Comparison of ENCODE assay signal across 7 mouse cellular contexts in the genomic region with DNA sequence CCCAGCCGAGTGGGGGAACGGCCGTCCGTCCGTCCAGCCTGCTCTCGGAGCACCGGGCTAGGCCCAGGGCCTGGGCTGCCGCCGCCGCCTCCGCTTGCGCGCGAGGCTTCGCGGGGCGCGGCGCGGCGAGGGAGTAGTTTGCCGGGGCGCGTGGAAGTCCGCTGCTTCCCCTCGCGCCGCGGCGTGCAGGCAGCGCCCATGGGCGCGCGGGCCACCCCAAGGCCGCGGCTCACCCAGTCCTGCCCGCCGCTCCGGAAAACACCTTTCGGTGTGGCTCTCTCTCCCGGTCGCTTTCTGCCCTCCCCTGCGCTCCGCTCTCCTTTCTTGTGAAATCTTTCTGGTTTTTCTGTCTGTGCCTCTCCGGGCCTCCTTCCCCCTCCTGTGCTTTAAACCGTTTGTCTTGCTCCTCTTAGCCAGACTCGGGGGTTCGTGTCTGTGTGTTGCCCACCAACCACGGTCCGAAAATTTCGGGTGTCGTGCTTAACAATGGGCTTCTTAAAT. TPM values are rescaled to one million over a fixed set of nuclear protein-coding genes. Genes with fewer than 3 reads are reported as not detected.
A peak's percentile ranks its signal among the peaks of the same experiment; 100 is the strongest.
DNase-seq lines count a peak whose midpoint lies in the region; ATAC-seq and TF ChIP-seq lines count a peak whose summit lies in the region.

No protein-coding gene starts in this region.

- ATAC-seq in granulocyte monocyte progenitor cell, adult 5-6 weeks (replicated peaks; ENCODE audit: poor library complexity, severe bottlenecking), result peak; percentile 3; the same call in 1 of the 2 replicates
- ATAC-seq in liver, embryonic 13.5 days (ENCODE audit: low read depth), result no peak
- ATAC-seq in neural tube, embryonic 14.5 days (ENCODE audit: low read depth), result no peak

- no peaks in the 10 kb centered on the region for H3K9me3 ChIP-seq in liver, embryonic 13.5 days (replicated peaks)
- H3K9me3 ChIP-seq in neural tube, embryonic 14.5 days (ENCODE audit: control insufficient read depth, low read length), result no peaks in the 10 kb centered on the region

- H3K9ac ChIP-seq in liver, embryonic 13.5 days, result peak overlapping the region; percentile 100
- peak overlapping the region; percentile 92 for H3K9ac ChIP-seq in neural tube, embryonic 14.5 days (replicated peaks; ENCODE audit: low read depth, low read length)

- WGBS in lung, adult 2 months, result under 1% methylated on average over 52 of the region's 52 CpGs
- WGBS in liver, embryonic 13.5 days (ENCODE audit: insufficient replicate concordance), result under 1% methylated on average over 52 of the region's 52 CpGs
- WGBS in neural tube, embryonic 14.5 days, result under 1% methylated on average over 38 of the region's 52 CpGs

- H3K4me1 ChIP-seq in lung, adult 2 months (ENCODE audit: control insufficient read depth, insufficient read depth, low read length), result peaks cover 3% of the 10 kb centered on the region
- H3K4me1 ChIP-seq in liver, embryonic 13.5 days (replicated peaks), result peaks cover 48% of the 10 kb centered on the region
- H3K4me1 ChIP-seq in neural tube, embryonic 14.5 days (ENCODE audit: control insufficient read depth, insufficient read depth, low read length), result peaks cover 25% of the 10 kb centered on the region

- TF ChIP-seq CTCF in lung, adult 2 months (IDR thresholded peaks at IDR 0.05; ENCODE audit: insufficient read depth, low read length), result no peak
- TF ChIP-seq CTCF in brain, embryonic 14.5 days (IDR thresholded peaks at IDR 0.05; ENCODE audit: borderline replicate concordance, extremely low read depth, insufficient read depth, insufficient read length), result no peak

- peak overlapping the region; percentile 69 for H3K4me2 ChIP-seq in liver, embryonic 13.5 days
- H3K4me2 ChIP-seq in neural tube, embryonic 14.5 days (ENCODE audit: low read depth, low read length), result peak overlapping the region; percentile 67

- peak overlapping the region; percentile 92 for H3K4me3 ChIP-seq in lung, adult 2 months (replicated peaks; ENCODE audit: extremely low read depth, low read depth, low read length)
- H3K4me3 ChIP-seq in liver, embryonic 13.5 days (replicated peaks), result peak overlapping the region; percentile 94
- peak overlapping the region; percentile 91 for H3K4me3 ChIP-seq in neural tube, embryonic 14.5 days (ENCODE audit: low read depth, low read length)

- no peak for TF ChIP-seq POLR2A in lung, adult 2 months (IDR thresholded peaks at IDR 0.05; ENCODE audit: borderline replicate concordance, extremely low read depth, low read depth, low read length)
- no peak for TF ChIP-seq POLR2A in brain, embryonic 14.5 days (IDR thresholded peaks at IDR 0.05; ENCODE audit: borderline replicate concordance, extremely low read depth, insufficient read depth, insufficient read length, poor library complexity, severe bottlenecking)

- H3K27ac ChIP-seq in liver, embryonic 13.5 days, result peak overlapping the region; percentile 95
- peak overlapping the region; percentile 93 for H3K27ac ChIP-seq in neural tube, embryonic 14.5 days (ENCODE audit: low read depth, low read length)

- no peaks in the 10 kb centered on the region for H3K27me3 ChIP-seq in liver, embryonic 13.5 days
- H3K27me3 ChIP-seq in neural tube, embryonic 14.5 days (ENCODE audit: control insufficient read depth, insufficient read depth, low read length), result no peaks in the 10 kb centered on the region

- H3K36me3 ChIP-seq in liver, embryonic 13.5 days, result no peaks in the 10 kb centered on the region
- H3K36me3 ChIP-seq in neural tube, embryonic 14.5 days (ENCODE audit: control insufficient read depth, insufficient read depth, low read length), result no peaks in the 10 kb centered on the region

- no peak for DNase-seq in lung, adult 2 months
- DNase-seq in lung, postnatal 14 days, result no peak
- DNase-seq in brain, embryonic 14.5 days (ENCODE audit: low read depth), result peak; percentile 45
- no peak for DNase-seq in liver, embryonic 13.5 days
- DNase-seq in urinary bladder, postnatal 4 days (ENCODE audit: low spot score in 2 of 2), result no peak

RNA-seq across cellular contexts. Expression of a gene that starts 1.9 kb away (rescaled TPM):
- 19.0 and 34.3 TPM in 2 replicates for polyA plus RNA-seq in lung, adult 2 months (2012; rRNA removed)
- 71.0 and 84.2 TPM in 2 replicates for polyA plus RNA-seq in brain, embryonic 14.5 days (2012; rRNA removed)
- total RNA-seq in granulocyte monocyte progenitor cell, adult 5-6 weeks (2014; fragmentation: Nextera tagmentation), result 36.9 and 39.3 TPM in 2 replicates
- 39.5 and 48.2 TPM in 2 replicates for total RNA-seq in granulocyte monocyte progenitor cell, adult 5-6 weeks (2017)
- polyA plus RNA-seq in liver, embryonic 13.5 days (2015; fragmentation: Nextera tagmentation; extraction: Ambion mirVana), result 47.2 and 55.0 TPM in 2 replicates
- polyA plus RNA-seq in neural tube, embryonic 14.5 days (2014; fragmentation: Nextera tagmentation; extraction: Ambion mirVana), result 82.9 and 98.4 TPM in 2 replicates
